Mouse (Mus musculus) WW6 (cell line): ENCODE results near the gene Espn.

Experiments
- DNase-seq: peaks from one replicate; pipeline ENCODE4 v3.0.0-alpha.2; 2013; ENCODE audit warnings: low read depth, low spot score

The Espn gene

DNA sequence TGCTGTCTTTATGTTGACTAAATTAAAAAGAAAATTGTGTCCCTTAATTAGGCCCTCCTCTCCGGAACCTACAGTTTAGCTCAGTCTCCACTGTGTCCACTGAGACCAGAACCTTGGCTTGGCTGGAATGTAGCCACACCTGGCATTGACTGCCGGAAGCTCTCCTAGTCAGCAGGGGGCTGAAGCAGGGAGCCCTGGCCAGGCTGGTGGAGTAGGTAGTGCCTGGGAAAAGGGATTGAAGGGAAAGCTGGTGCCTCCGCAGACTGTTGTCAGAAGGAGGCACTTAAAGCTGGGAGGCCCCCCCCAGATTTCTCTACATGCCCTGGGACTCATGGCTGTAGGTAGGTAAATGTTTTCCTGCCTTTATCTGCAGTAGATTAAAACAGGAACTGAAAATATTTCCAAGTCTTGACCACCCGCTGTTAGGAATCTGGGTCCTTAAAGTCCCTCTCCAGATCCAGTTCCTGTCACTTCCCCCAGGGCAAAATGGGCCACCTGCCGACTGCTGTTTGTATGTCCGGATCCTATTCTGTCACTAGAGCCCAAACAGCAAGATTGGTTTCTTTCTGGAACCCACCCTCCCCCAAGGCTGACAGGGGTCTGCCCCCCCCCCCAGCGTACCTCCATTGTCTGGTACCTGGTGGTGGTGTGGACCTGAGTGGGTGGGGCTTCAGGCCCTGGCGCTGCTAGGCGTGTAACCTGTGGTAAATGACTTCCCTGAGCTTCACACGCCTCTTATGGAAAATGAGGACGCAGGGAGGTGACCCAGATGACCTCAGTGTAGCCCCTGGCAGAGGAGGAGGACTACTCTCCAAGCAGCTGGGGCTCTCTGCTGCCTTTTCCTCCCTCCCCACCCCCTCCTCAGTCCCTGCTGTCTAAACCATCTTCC, 54.0 kb downstream of the Espn start:
- no peak for DNase-seq

DNA sequence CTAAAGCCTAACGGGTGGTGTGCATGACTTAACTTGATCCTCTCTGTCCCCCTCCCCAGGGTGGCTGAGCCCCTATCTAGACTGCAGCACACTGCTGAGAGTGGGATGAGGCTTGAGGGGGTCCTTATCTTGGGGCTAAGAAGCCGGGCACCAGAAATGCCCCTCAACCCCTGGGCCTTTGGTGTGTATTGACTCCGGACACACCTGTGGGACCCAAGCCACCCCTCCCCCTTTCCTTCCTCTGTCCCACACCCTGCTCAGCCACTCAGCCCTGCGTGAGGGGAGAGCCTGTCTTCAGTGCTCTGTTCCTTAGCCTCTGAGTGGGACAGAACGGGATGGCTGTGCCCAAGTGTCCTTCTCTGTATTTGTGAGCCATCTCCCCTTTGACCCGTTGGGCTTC, 55.2 kb downstream of the Espn start:
- DNase-seq = no peak

- no peak for DNase-seq
Observed at GRCm38 (mm10) chr4:152095937-152096910, 55.9 kb downstream of the Espn start.

- DNase-seq = no peak
Observed at GRCm38 (mm10) chr4:152094233-152094632, 57.9 kb downstream of the Espn start.

GRCm38 (mm10) chr4:152092751-152093293, 59.3 kb downstream of the Espn start:
- DNase-seq = no peak

DNA sequence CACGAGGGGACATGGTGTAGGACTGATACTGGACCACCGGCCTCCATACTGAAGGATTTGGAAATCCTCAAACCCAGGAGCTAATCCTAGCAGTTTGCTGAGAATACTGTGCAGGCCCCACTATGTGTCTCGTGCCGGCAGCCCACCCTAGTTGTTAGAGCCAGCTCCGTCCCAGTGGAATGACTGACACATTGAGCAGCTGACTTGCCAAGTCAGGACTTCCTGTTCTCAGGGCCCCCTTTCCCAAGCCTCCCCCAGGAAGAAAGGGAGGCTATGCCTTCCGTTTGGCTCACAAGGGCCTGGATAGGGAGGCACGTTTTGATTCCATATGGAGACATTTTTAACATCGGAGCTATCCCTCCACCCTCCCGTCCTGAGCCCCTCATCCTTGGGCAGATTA, 62.0 kb downstream of the Espn start:
- no peak for DNase-seq

DNA sequence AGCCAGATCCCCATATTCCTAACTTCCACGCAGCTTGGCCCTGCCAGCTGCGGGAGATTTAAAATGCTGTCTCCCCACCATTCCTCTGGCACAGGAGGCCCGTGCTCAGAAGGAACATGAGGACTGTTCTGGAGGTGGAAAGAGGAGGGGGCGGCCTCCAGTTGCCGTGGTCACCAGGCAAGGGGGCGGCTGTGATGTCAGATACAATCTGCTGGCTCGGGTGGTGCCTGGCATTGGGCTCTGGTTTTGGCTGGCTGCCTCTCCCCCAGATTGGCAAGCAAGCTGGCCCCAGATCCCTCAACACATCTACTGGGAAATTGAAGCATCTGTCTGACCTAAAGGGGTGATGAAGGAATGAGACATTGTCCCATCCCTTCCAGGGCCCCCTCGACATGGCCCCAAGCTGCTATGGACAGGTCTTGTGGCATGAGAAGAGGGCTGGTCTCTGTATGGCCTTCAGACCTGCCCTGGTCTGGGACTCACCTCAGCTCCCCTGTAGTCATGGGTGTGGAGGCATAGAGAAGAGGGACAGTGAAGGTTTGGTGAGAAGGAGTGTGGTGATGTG, 63.5 kb downstream of the Espn start:
- no peak for DNase-seq

DNA sequence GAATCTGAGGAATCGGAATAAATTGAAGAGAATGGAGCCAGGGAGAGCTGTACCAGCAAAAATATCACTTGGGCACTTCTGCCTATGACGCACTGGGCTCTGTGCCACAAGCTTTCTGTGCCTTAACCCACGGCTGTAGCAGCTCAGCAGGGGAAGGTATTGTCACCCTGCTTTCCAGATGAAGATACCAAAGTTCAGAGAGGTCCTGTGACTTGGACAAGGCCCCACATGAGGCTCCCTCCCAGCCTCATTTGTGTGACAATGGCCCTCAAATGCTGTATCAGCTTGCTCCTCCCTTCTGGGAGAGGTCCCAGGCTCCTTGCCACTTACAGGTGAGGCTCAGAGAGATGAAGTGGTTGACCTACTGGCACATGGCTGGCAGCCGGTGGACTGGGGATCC, 64.0 kb downstream of the Espn start:
- no peak for DNase-seq

GRCm38 (mm10) chr4:152087211-152088081, 64.7 kb downstream of the Espn start:
- DNase-seq = no peak

DNA sequence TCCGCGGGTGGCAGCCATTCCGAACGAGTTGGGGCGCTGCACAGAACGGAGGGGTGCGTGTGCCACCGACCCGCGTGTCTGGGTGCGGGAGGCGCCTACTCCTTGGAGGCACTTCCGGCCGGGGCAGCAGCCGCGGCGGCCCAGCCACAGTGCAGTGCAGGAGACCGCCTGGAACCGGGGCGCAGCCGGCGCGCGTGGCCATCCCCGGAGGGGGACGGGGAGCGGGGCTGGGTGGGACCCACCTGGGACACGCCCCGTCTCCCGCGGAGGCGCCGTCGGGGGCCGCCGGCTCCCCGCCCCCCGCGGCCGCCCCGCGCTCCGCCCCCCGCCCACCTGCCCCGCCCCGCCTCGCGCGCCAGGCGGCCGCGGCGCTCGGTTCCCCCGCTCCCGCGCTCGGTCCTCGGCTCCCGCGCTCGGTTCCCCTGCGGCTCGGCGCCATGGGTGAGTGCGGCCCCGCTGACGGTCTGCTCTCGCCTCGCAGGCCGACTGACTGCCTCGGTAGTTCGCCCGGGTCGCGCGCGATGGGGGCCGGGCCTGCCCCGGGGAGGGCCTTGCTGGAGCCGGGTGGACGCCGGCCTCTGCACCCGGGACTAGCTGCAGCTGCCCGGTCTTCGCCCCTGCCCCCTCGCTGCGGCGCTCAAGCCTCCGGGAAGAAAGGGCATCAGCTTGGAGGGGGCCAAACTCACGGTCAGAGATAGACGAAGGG, 65.5 kb downstream of the Espn start:
- no peak for DNase-seq

DNA sequence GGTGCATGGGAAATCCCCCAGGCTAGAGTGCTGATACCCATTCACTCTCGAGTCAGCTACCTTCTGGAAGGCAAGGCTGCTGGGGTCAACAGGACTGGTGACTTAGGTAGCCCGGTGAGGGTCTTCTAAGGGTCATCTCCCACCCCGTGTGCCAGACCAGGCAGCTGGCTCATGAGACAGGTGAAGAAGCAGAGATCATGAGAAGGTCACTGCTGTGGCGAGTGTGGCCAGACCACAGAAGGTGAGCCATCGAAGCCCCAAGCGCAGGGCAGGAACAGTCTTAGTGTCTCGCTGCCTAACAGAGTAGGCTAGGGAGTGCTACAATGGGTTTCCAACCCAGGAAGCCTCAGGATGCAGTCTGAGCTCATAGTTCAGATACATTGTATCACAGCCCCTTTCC, 67.6 kb downstream of the Espn start:
- DNase-seq = no peak

GRCm38 (mm10) chr4:152083611-152084220, 68.5 kb downstream of the Espn start:
- DNase-seq = no peak

- DNase-seq = no peak
Observed at GRCm38 (mm10) chr4:152079931-152080330, 72.2 kb downstream of the Espn start.

DNA sequence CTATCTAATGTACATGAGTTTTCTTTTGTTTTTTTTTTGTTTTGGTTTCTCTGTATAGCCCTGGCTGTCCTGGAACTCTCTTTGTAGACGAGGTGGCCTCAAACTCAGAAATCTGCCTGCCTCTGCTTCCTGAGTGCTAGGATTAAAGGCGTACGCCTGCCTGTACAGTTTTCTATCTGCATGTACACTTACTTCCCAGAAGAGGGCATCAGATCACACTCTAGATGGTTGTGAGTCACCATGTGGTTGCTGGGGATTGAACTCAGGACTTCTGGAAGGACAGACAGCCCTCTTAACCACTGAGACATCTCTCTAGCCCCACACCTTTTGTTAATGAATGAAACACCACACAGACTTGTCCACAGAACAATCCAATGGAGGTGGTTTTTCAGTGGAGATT, 72.9 kb downstream of the Espn start:
- no peak for DNase-seq

DNA sequence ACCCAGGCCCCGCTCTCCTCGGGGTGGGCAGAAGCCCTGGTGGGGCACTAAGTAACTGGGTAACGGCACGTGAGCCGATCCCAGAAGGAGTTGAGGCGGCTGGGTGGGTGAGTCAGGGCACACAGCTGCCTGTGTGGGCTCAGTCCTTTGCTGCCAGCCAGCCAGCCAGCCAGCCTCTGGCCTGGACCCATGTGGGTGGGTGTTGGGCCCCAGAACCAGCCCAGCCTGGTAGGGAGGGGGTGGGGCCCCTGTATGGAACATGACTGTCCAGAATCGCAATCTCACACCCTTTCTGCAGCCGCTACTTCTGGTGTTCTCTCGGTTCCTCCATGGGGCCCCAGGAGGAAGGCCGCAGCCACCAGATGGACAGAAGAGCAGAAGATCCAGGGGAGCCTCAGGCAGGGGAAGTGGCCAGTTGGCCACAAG, 74.1 kb downstream of the Espn start:
- DNase-seq = no peak

DNA sequence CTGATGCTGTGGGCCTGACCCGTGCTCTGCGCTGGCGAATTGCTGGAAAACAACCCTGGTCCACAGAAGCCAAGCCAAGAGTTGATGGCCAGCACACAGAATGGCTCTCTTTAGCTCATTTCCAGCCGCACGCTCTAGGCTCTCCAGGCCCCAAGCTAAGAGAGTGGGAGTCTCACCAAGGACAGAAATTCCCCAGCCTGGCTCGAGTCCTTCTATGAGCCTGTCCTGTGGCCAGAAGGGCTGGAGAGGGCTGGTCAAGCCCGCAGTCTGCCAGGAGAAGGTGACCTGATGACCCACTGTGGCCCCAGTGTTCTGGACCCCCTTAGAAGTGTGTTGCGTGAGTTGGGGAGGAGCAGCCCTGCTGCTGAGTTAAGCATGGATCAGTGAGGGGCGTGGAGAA, 75.0 kb downstream of the Espn start:
- no peak for DNase-seq

- no peak for DNase-seq
Observed at GRCm38 (mm10) chr4:152074548-152074947, 77.6 kb downstream of the Espn start.

DNA sequence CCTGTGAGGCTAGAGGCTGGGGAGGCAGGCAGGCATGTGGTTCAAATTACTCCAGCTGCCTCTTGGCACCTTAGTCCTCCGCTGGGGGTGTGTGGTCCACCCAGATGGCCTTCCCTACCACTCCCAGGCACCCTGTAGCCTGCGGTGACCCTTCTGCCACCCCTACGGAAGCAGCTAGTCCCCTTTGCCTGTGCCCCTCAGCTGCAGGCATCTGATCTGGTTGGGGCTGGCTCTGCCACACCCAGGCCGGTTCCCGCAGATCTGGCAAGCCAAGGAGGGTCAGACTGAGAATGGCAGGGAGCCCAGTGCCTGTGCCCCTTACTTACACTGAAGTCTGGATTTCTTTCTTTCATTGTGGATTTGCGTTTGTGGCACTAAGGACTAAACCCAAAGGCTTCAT, 78.5 kb downstream of the Espn start:
- DNase-seq = no peak

GRCm38 (mm10) chr4:152072655-152073054, 79.5 kb downstream of the Espn start:
- no peak for DNase-seq

- no peak for DNase-seq
Observed at GRCm38 (mm10) chr4:152072121-152072601, 80.0 kb downstream of the Espn start, which contains the start of gene Plekhg5. Plekhg5 (plus strand) TSS chr4:152072498.
